In genomic region chr1:51596935-51597820, GRCm38 (mm10) we compare ENCODE assay signal across 8 mouse cellular contexts.
DNase-seq lines count a peak whose midpoint lies in the region; ATAC-seq lines count a peak whose summit lies in the region.

No protein-coding gene starts in this region.

- H3K27ac ChIP-seq in forebrain, embryonic 11.5 days (ENCODE audit: low read depth, low read length) = no peak overlapping the region
- H3K27ac ChIP-seq in heart, embryonic 16.5 days (ENCODE audit: low read length) = no peak overlapping the region
- no peak overlapping the region for H3K27ac ChIP-seq in liver, embryonic 13.5 days
- no peak overlapping the region for H3K27ac ChIP-seq in stomach, embryonic 16.5 days (ENCODE audit: low read length)

- ATAC-seq in forebrain, embryonic 11.5 days (replicated peaks; ENCODE audit: low FRiP score) = peak; percentile 89
- peak; percentile 88 for ATAC-seq in heart, embryonic 16.5 days (replicated peaks; ENCODE audit: extremely low read depth, insufficient read depth, low FRiP score)
- ATAC-seq in liver, embryonic 13.5 days (ENCODE audit: low read depth) = peak; percentile 73
- peak; percentile 85 for ATAC-seq in stomach, embryonic 16.5 days (ENCODE audit: insufficient read depth, low FRiP score)

- no peaks in the 10 kb centered on the region for H3K9me3 ChIP-seq in forebrain, embryonic 11.5 days (ENCODE audit: control insufficient read depth, low read length)
- no peaks in the 10 kb centered on the region for H3K9me3 ChIP-seq in heart, embryonic 16.5 days (replicated peaks; ENCODE audit: control insufficient read depth, low read length)
- no peaks in the 10 kb centered on the region for H3K9me3 ChIP-seq in liver, embryonic 13.5 days (replicated peaks)
- H3K9me3 ChIP-seq in stomach, embryonic 16.5 days (replicated peaks; ENCODE audit: control insufficient read depth, low read length) = no peaks in the 10 kb centered on the region

- WGBS in forebrain, embryonic 11.5 days = 56% methylated on average over 18 of the region's 18 CpGs
- WGBS in heart, embryonic 16.5 days = 17% methylated on average over 18 of the region's 18 CpGs
- whole genome bisulfite sequencing in liver, embryonic 13.5 days (ENCODE audit: insufficient replicate concordance) = 17% methylated on average over 18 of the region's 18 CpGs
- WGBS in stomach, embryonic 16.5 days = 22% methylated on average over 18 of the region's 18 CpGs

- no peak overlapping the region for H3K4me3 ChIP-seq in forebrain, embryonic 11.5 days (ENCODE audit: low read depth, low read length)
- H3K4me3 ChIP-seq in heart, embryonic 16.5 days (ENCODE audit: low read length) = peak overlapping the region; percentile 25; the same call in 1 of the 2 replicates
- no peak overlapping the region for H3K4me3 ChIP-seq in liver, embryonic 13.5 days (replicated peaks)
- peak overlapping the region; percentile 0; the same call in 1 of the 2 replicates for H3K4me3 ChIP-seq in stomach, embryonic 16.5 days (replicated peaks; ENCODE audit: low read length)

- H3K27me3 ChIP-seq in forebrain, embryonic 11.5 days (ENCODE audit: control insufficient read depth, insufficient read depth, low read length) = no peaks in the 10 kb centered on the region
- no peaks in the 10 kb centered on the region for H3K27me3 ChIP-seq in heart, embryonic 16.5 days (ENCODE audit: control insufficient read depth, insufficient read depth, low read length)
- no peaks in the 10 kb centered on the region for H3K27me3 ChIP-seq in liver, embryonic 13.5 days
- no peaks in the 10 kb centered on the region for H3K27me3 ChIP-seq in stomach, embryonic 16.5 days (ENCODE audit: control insufficient read depth, insufficient read depth, low read length)

- H3K4me2 ChIP-seq in forebrain, embryonic 11.5 days (ENCODE audit: low read depth, low read length, severe bottlenecking) = no peak overlapping the region
- peak overlapping the region; percentile 62 for H3K4me2 ChIP-seq in heart, embryonic 16.5 days (ENCODE audit: low read depth, low read length)
- H3K4me2 ChIP-seq in liver, embryonic 13.5 days = peak overlapping the region; percentile 13; the same call in 1 of the 2 replicates
- H3K4me2 ChIP-seq in stomach, embryonic 16.5 days (ENCODE audit: low read depth, low read length) = peak overlapping the region; percentile 41

- H3K9ac ChIP-seq in forebrain, embryonic 11.5 days (ENCODE audit: low read length) = no peak overlapping the region
- H3K9ac ChIP-seq in heart, embryonic 16.5 days (ENCODE audit: low read length) = 0 out of 2 replicates have a peak overlapping the region, but pooled peaks have one; percentile 42
- H3K9ac ChIP-seq in liver, embryonic 13.5 days = no peak overlapping the region
- H3K9ac ChIP-seq in stomach, embryonic 16.5 days (ENCODE audit: low read length) = peak overlapping the region; percentile 32

- DNase-seq in CD8-positive naive resting alpha-beta T cell, adult 2 months (ENCODE audit: low read depth in 2 of 2, low spot score in 2 of 2) = peak; percentile 77 to 84
- DNase-seq in c-Kit-positive CD71-negative TER-119-negative erythroid progenitor cells, embryonic 14.5 days (ENCODE audit: low read depth) = peak; percentile 78
- DNase-seq in forebrain, embryonic 11.5 days (ENCODE audit: low spot score) = peak; percentile 88
- DNase-seq in kidney, postnatal 25 days = peak; percentile 82 to 93
- DNase-seq in liver, embryonic 13.5 days = peak; percentile 55
- DNase-seq in neural tube, embryonic 10.5 days (ENCODE audit: extremely low spot score, low spot score) = peak; percentile 81

- H3K4me1 ChIP-seq in forebrain, embryonic 11.5 days (replicated peaks; ENCODE audit: control insufficient read depth, insufficient read depth, low read length) = no peaks in the 10 kb centered on the region
- H3K4me1 ChIP-seq in heart, embryonic 16.5 days (ENCODE audit: control insufficient read depth, insufficient read depth, low read length) = 0 out of 2 replicates have a peak, but pooled peaks cover 6% of the 10 kb centered on the region
- H3K4me1 ChIP-seq in liver, embryonic 13.5 days (replicated peaks) = peaks cover 6% of the 10 kb centered on the region
- peaks cover 4% of the 10 kb centered on the region; the same call in 1 of the 2 replicates for H3K4me1 ChIP-seq in stomach, embryonic 16.5 days (ENCODE audit: control insufficient read depth, insufficient read depth, low read length)

- H3K36me3 ChIP-seq in forebrain, embryonic 11.5 days (ENCODE audit: control insufficient read depth, insufficient read depth, low read length) = no peaks in the 10 kb centered on the region
- no peaks in the 10 kb centered on the region for H3K36me3 ChIP-seq in heart, embryonic 16.5 days (ENCODE audit: control insufficient read depth, insufficient read depth)
- H3K36me3 ChIP-seq in liver, embryonic 13.5 days = no peaks in the 10 kb centered on the region
- no peaks in the 10 kb centered on the region for H3K36me3 ChIP-seq in stomach, embryonic 16.5 days (ENCODE audit: control insufficient read depth, insufficient read depth, low read length)

Comparison
In these comparisons a context has a peak if more than half of its experiments do, and no peak if none do; other contexts are left out.
1. H3K4me3 ChIP-seq: peak in heart, embryonic 16.5 days (single experiment) and stomach, embryonic 16.5 days (single experiment); none in forebrain, embryonic 11.5 days (single experiment) and liver, embryonic 13.5 days (single experiment).
2. H3K9ac ChIP-seq: peak in heart, embryonic 16.5 days (single experiment) and stomach, embryonic 16.5 days (single experiment); none in forebrain, embryonic 11.5 days (single experiment) and liver, embryonic 13.5 days (single experiment).
3. Peak in every context shown above with its lines, with median percentiles within 50 percentile points of each other: DNase-seq and ATAC-seq.